Mouse (Mus musculus) olfactory bulb, adult 2 months (tissue): ENCODE measurements around the gene Rab24.

ENCODE experiments used
- CTCF ChIP-seq: fragments of 200-500 bp; IDR thresholded peaks from 2 replicates; pipeline ENCODE4 v1.5.1; 2012; ENCODE audit warnings: low read depth, mild to moderate bottlenecking, low read length, moderate library complexity; ENCODE audit not compliant: insufficient read depth
- POLR2A ChIP-seq: fragments of 200-500 bp; IDR thresholded peaks from 2 replicates; pipeline ENCODE4 v1.6.1; 2012; ENCODE audit warnings: mild to moderate bottlenecking, low read depth, low read length, moderate library complexity; ENCODE audit not compliant: insufficient read depth

GRCm38 (mm10) chr13:55339259-55339658 lies 17.5 kb upstream of the Rab24 start:
- TF ChIP-seq CTCF (no peak), POLR2A (no peak)
